Mouse (Mus musculus) heart, embryonic 15.5 days (tissue): ENCODE data around the gene Mgp. TPM values are rescaled to one million over a fixed set of nuclear protein-coding genes. Genes with fewer than 3 reads are reported as not detected.

Source experiments
- ATAC-seq: fragments of 200-750 bp; cut with Nextera tagmentation; replicated peaks from 2 replicates; pipeline ENCODE4 v1.8.0; 2017; ENCODE audit warnings: low read depth, moderate TSS enrichment; ENCODE audit not compliant: insufficient number of reproducible peaks, insufficient read depth, low FRiP score
- H3K27ac ChIP-seq: fragments of 300-500 bp; sonication (generic); 2 replicates; pipeline ENCODE4 v1.5.1; 2015; ENCODE audit warnings: mild to moderate bottlenecking, inconsistent platforms
- H3K27me3 ChIP-seq: fragments of 300-500 bp; sonication (generic); 2 replicates; pipeline ENCODE4 v1.6.1; 2015; ENCODE audit warnings: inconsistent platforms
- H3K36me3 ChIP-seq: fragments of 300-500 bp; sonication (generic); 2 replicates; pipeline ENCODE4 v1.6.1; 2015; ENCODE audit warnings: mild to moderate bottlenecking, inconsistent platforms
- H3K4me1 ChIP-seq: fragments of 300-500 bp; sonication (generic); replicated peaks from 2 replicates; pipeline ENCODE4 v1.6.1; 2015; ENCODE audit warnings: inconsistent platforms
- H3K4me2 ChIP-seq: fragments of 300-500 bp; sonication (generic); 2 replicates; pipeline ENCODE4 v1.6.1; 2015; ENCODE audit warnings: inconsistent platforms, mild to moderate bottlenecking, moderate library complexity
- H3K4me3 ChIP-seq: fragments of 300-500 bp; sonication (generic); 2 replicates; pipeline ENCODE4 v1.5.1; 2015; ENCODE audit warnings: mild to moderate bottlenecking, inconsistent platforms
- H3K9ac ChIP-seq: fragments of 300-500 bp; sonication (generic); 2 replicates; pipeline ENCODE4 v1.6.1; 2015; ENCODE audit warnings: mild to moderate bottlenecking, inconsistent platforms
- H3K9me3 ChIP-seq: fragments of 300-500 bp; sonication (generic); replicated peaks from 2 replicates; pipeline ENCODE4 v1.6.1; 2016; ENCODE audit warnings: inconsistent platforms
- WGBS: fragments of 180-500 bp; shearing (Covaris S2); methylation state at CpG from one replicate; pipeline ENCODE4 v1.1.7; 2015; ENCODE audit warnings: mixed read lengths; 5-methylcytosine and 5-hydroxymethylcytosine counted together
- polyA plus RNA-seq: library from polyadenylated mRNA; unstranded; fragments of >200 nt; fragmentation: Nextera tagmentation; extraction: Ambion mirVana; gene quantifications from 2 replicates; pipeline ENCODE4 v1.2.1, GENCODE M21; 2015

Mgp gene
- polyA plus RNA-seq, 1 experiment from 2014 or later: 595 TPM

DNA sequence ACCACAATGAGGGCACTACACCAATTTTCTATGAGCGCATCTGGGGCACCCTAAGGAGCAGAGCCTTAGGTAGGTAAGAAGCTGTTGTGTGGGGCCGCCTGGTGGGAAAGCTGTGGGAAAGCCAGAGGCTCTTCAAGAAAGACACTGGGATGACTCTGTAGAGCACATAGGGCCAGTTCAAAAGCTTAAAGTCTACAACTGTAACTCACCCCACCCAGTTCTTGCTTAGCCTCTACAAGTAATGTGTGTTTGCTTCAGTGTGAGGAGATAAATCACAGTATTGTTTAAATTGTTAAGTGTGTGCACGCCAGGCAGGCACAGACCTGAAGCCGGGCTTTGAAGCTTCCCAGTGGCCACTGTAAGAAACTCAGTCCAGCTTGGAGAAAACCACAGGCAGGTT is 9.5 kb downstream of the Mgp start:
- ATAC-seq: no peak
- Histone ChIP-seq H3K9ac (no peak overlapping the region), H3K9me3 (no peaks in the 10 kb centered on the region), H3K4me3 (no peak overlapping the region), H3K4me2 (no peak overlapping the region), H3K36me3 (no peaks in the 10 kb centered on the region), H3K27me3 (no peaks in the 10 kb centered on the region), H3K27ac (no peak overlapping the region), H3K4me1 (peaks cover 3% of the 10 kb centered on the region; the same call in 1 of the 2 replicates)
- 82% methylated on average over 4 of the region's 4 CpGs for WGBS

DNA sequence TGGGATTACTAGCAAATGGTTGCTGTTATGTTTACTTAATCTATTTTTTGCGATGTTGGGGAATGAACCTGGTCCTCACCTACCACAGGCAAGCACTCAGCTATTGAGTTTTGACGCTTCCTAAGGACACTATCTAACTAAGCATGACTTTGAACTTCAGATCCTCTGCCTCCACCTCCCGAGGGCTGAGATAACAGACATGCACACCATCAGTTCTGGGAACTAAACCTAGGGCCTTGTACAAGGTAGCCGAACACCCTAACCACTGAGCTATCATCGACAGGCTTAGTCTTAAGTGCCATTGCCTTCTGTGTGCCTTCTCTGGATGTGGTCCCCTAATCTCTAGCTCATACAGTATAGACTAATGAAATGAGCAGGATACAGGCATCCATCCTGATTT is 10.3 kb downstream of the Mgp start:
- no peaks in the 10 kb centered on the region for H3K27me3 ChIP-seq
- no peak overlapping the region for H3K4me3 ChIP-seq
- no peak overlapping the region for H3K4me2 ChIP-seq
- no peak for ATAC-seq
- 83% methylated on average over 5 of the region's 5 CpGs for WGBS
- no peaks in the 10 kb centered on the region for H3K9me3 ChIP-seq
- H3K36me3 ChIP-seq: no peaks in the 10 kb centered on the region
- H3K9ac ChIP-seq: no peak overlapping the region
- peaks cover 9% of the 10 kb centered on the region for H3K4me1 ChIP-seq
- no peak overlapping the region for H3K27ac ChIP-seq

DNA sequence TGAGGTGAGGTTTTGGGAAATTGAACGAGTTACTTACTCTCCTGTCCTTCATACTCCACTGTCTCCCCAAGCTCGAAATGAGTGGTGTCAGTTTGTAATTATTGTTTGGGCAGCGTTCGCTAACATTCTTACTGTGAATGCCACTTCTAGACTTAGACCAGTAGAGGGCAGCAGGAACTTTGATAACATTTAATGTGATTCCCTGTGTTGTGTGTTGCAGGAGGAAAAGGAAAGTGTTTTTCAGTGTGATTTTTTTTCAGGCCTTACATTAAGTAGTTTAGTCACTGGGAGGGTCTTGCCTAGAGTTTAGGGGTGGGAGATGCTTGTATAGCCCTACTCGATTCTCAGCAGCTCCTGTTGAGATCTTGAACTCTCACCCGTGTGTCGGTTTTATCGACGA is 14.6 kb downstream of the Mgp start:
- Histone ChIP-seq H3K4me2 (peak overlapping the region; percentile 21; the same call in 1 of the 2 replicates), H3K9ac (0 out of 2 replicates have a peak overlapping the region, but pooled peaks have one; percentile 3), H3K27ac (peak overlapping the region; percentile 95), H3K36me3 (no peaks in the 10 kb centered on the region), H3K27me3 (no peaks in the 10 kb centered on the region), H3K9me3 (no peaks in the 10 kb centered on the region), H3K4me1 (peaks cover 46% of the 10 kb centered on the region), H3K4me3 (no peak overlapping the region)
- no peak for ATAC-seq
- WGBS: 32% methylated on average over 9 of the region's 9 CpGs

DNA sequence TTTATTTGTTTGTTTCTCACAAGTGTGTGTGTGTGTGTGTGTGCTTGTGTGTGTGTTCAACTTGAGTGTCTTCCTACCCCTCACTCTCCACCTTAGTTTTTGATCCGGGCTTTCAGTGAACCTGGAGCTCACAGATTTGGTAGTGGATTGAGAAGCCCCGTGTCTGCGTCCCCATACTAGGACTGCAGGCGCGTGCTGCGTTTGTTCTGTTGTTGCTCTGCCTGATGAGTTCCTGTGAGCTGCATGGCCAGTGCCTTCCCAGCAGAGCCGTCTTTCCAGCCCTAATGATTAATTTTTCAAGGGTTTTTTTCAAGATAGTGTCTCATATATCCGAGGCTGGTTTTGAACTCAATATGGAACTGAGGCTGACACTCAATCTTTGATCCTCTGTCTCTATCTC is 17.2 kb downstream of the Mgp start:
- 39% methylated on average over 8 of the region's 8 CpGs for WGBS
- H3K4me2 ChIP-seq: peak overlapping the region; percentile 64; the same call in 1 of the 2 replicates
- ATAC-seq: no peak
- no peaks in the 10 kb centered on the region for H3K36me3 ChIP-seq
- no peak overlapping the region for H3K9ac ChIP-seq
- H3K4me1 ChIP-seq: peaks cover 54% of the 10 kb centered on the region
- no peak overlapping the region for H3K4me3 ChIP-seq
- H3K27me3 ChIP-seq: no peaks in the 10 kb centered on the region
- peak overlapping the region; percentile 95 for H3K27ac ChIP-seq
- H3K9me3 ChIP-seq: no peaks in the 10 kb centered on the region

DNA sequence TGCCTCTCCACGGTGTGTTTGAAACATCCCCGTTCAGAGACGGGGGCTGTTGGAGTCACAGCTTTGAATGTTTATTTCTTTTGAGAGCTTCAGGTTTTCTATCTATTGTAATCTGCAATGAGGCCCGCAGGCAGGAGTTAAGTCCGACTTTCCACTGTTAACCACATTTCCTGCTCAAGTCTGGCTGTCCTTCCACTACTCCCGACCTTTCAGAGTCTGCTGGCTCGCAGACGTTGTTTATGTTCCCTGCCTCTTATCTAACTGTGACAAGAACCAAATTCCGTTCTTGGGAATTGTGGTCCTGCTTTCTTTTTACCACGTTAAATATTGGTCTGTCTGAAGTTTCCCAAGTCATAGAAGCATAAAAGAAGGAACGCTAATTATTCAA is 17.8 kb downstream of the Mgp start:
- H3K4me3 ChIP-seq: peak overlapping the region; percentile 41
- H3K36me3 ChIP-seq: no peaks in the 10 kb centered on the region
- H3K27me3 ChIP-seq: no peaks in the 10 kb centered on the region
- 4% methylated on average over 11 of the region's 11 CpGs for WGBS
- H3K4me2 ChIP-seq: peak overlapping the region; percentile 64
- H3K27ac ChIP-seq: peak overlapping the region; percentile 95
- peak; percentile 78 for ATAC-seq
- H3K9me3 ChIP-seq: no peaks in the 10 kb centered on the region
- H3K9ac ChIP-seq: peak overlapping the region; percentile 46
- peaks cover 55% of the 10 kb centered on the region for H3K4me1 ChIP-seq

DNA sequence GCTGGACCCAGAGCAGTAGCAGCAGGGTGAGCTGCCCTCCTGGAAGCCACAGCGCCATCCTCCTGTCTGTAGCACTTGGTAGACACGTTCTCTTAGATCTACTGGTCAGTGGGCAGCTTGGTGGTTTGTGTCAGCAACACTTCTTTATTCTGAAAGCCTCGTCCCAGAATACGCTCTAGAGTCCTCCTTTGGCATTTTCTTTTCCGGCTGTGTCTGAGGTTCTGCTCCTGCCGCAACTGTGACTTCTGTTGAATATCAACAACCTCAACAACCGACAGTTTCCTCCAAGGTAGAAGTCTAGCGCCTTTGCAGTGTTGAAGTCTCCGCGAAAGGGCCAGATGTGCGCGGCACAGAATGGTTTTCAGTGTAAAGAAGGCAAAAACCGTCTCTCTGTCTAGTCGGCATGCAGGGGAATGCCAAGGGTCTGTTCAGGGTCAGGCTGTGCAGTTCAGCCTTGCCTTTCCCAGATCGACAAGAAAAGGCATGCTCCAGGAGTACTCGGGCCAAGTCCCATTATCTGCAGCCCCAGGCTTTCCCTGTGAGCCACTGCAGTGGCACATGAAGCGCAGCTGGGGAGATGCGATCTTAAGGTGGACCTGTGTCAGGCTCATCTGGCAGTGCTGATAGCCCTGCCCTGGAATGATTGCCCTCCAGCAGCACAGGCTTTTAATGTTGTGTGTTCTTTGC is 18.3 kb downstream of the Mgp start, which contains the start of gene Art4:
Art4 (minus strand) TSS at position 548 of the 687 bp plus-strand sequence.
- Histone ChIP-seq H3K4me2 (peak within 1 kb of the TSS; percentile 64), H3K27ac (peak within 1 kb of the TSS; percentile 95), H3K9me3 (no peaks in the 10 kb centered on the region), H3K36me3 (no peaks in the 10 kb centered on the region), H3K27me3 (no peaks in the 10 kb centered on the region), H3K4me3 (peak within 1 kb of the TSS; percentile 43), H3K4me1 (peaks cover 58% of the 10 kb centered on the region), H3K9ac (peak within 1 kb of the TSS; percentile 46)
- 14% methylated on average over 18 of the region's 18 CpGs for WGBS
- peak; percentile 53 for ATAC-seq

DNA sequence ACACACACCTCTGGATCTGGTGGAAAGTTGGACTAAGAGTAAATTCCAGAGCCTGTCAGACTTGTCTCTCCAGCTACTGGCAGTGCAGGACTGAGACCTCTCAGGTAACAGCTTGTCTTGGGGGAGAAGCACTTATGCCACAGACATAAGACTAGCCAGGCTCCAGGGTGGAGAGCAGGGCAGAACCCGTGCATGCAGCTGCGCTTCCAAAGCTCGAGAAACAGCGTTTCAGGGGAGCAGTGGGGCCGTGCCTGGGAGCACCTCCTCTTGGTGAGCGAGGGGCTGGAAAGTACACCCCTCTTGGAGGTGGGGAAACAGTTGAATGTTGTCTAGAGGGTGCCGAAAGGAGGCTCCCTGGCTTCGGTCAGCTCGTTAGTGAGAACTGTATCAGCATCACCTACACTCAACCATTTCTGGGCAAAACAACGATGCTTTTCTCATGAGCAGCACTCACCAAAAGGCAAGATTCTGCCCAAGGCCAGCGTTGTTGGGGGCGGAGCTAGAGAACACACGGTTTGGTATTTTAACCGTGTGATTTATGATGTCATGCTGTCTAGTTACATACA is 19.5 kb downstream of the Mgp start:
- Histone ChIP-seq H3K4me3 (peak overlapping the region; percentile 43), H3K9ac (peak overlapping the region; percentile 41), H3K4me2 (peak overlapping the region; percentile 64), H3K9me3 (no peaks in the 10 kb centered on the region), H3K27ac (peak overlapping the region; percentile 95), H3K27me3 (no peaks in the 10 kb centered on the region), H3K36me3 (no peaks in the 10 kb centered on the region), H3K4me1 (peaks cover 55% of the 10 kb centered on the region)
- 19% methylated on average over 14 of the region's 14 CpGs for WGBS
- ATAC-seq: no peak; the same call in 1 of the 2 replicates

DNA sequence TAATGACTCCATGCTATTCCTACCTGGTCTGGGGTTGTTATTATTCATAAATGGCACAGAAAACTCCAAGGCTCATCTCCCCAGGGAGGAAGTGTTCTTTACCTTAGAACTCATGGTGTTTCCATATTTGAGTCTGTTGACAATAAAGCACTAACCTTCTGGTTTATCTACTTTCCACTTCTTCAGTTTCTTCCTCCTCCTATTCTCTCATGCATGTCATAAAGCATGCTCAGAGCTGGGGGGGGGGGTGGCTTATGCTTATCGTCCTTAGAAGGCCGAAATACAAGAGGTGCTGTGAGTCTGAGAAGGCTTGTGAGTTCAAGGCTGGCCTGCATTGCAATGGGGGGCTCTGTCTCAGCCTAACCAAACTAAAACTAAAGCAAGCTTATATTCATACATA is 20.4 kb downstream of the Mgp start:
- no peak for ATAC-seq
- Histone ChIP-seq H3K4me1 (peaks cover 47% of the 10 kb centered on the region), H3K9me3 (no peaks in the 10 kb centered on the region), H3K27ac (peak overlapping the region; percentile 95; the same call in 1 of the 2 replicates), H3K36me3 (no peaks in the 10 kb centered on the region), H3K4me3 (peak overlapping the region; percentile 43; the same call in 1 of the 2 replicates), H3K27me3 (no peaks in the 10 kb centered on the region), H3K9ac (no peak overlapping the region), H3K4me2 (peak overlapping the region; percentile 64)
- 51% methylated on average over 2 of the region's 2 CpGs for WGBS

DNA sequence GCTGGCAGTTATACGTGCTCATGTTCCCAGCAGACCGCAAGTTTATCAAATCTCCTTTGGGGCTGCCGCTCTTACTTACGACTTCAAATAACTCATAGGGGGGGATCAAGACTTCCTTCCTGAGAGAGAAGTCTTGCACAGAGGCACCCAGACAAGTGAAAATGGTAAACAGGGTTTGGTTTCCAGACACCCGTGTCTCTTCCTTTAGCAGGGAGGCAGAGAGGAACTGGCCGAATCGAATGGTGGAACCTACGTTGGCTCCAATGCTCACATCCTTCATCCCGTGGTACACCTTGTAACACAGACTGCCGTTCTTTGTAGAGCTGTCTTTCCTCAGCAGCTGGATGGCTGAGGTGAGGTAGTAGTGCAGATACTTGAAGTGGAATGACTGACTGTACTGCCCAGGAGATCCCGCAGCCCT is 21.3 kb downstream of the Mgp start:
- H3K4me2 ChIP-seq: peak overlapping the region; percentile 64; the same call in 1 of the 2 replicates
- no peaks in the 10 kb centered on the region for H3K27me3 ChIP-seq
- no peak for ATAC-seq
- no peaks in the 10 kb centered on the region for H3K9me3 ChIP-seq
- H3K27ac ChIP-seq: peak overlapping the region; percentile 95; the same call in 1 of the 2 replicates
- H3K36me3 ChIP-seq: no peaks in the 10 kb centered on the region
- H3K4me1 ChIP-seq: peaks cover 39% of the 10 kb centered on the region
- H3K9ac ChIP-seq: no peak overlapping the region
- 69% methylated on average over 11 of the region's 11 CpGs for WGBS
- no peak overlapping the region for H3K4me3 ChIP-seq

DNA sequence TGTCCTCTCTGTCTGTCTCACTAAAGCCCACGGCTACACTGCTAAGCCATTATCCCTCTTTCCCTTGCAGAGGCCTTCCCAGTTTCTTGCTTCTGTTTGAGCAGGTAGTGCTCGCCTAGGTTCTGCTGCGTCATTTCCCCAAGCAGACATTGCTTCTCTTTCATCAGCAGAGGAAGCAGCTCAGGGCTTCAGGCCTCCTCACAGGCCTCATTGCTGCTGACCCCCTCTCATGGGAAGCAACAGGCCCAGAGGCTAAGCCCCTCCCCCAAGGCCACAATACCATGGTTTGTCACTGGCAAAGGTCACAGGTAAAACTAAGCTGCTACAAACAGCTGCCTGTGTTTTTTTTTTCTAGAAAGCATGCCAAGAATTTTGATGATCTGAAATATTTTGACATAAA is 22.9 kb downstream of the Mgp start:
- H3K4me2 ChIP-seq: no peak overlapping the region
- peak overlapping the region; percentile 34; the same call in 1 of the 2 replicates for H3K27ac ChIP-seq
- H3K27me3 ChIP-seq: no peaks in the 10 kb centered on the region
- no peak overlapping the region for H3K9ac ChIP-seq
- H3K9me3 ChIP-seq: no peaks in the 10 kb centered on the region
- ATAC-seq: no peak
- peaks cover 26% of the 10 kb centered on the region for H3K4me1 ChIP-seq
- H3K36me3 ChIP-seq: no peaks in the 10 kb centered on the region
- WGBS: 57% methylated on average over 3 of the region's 3 CpGs
- no peak overlapping the region for H3K4me3 ChIP-seq

DNA sequence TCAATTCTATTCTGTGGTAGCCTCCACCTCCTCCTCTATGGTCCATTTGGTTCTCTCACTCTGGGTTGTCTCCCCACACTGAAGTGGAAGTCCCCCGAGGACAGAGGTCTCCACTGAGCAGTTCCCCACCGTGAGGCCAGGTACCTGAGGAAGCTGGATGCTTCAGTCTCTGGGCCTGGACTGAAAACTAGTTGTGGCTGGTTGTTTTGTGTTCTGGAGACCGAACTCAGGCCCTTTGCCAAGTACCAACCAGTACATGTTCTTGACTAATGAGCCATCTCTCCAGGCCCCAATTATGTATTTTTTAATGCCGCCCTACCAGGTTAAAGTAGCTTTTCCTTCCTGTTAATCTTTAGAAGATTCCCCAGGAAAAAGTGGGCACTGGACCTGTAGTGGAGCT is 23.3 kb downstream of the Mgp start:
- H3K27me3 ChIP-seq: no peaks in the 10 kb centered on the region
- no peak overlapping the region for H3K4me3 ChIP-seq
- H3K4me2 ChIP-seq: no peak overlapping the region
- no peaks in the 10 kb centered on the region for H3K9me3 ChIP-seq
- H3K27ac ChIP-seq: peak overlapping the region; percentile 34; the same call in 1 of the 2 replicates
- peaks cover 21% of the 10 kb centered on the region for H3K4me1 ChIP-seq
- no peak for ATAC-seq
- 86% methylated on average over 4 of the region's 4 CpGs for WGBS
- H3K36me3 ChIP-seq: no peaks in the 10 kb centered on the region
- H3K9ac ChIP-seq: no peak overlapping the region
